Mouse (Mus musculus) spleen, adult 18-20 months (tissue): ENCODE measurements around the gene Vash1.

Experiments
- DNase-seq, 2 experiments: peaks; one replicate each; pipeline ENCODE4 v3.0.0; 2022; ENCODE audit warnings: mixed read lengths in 2 of 2

Gene Vash1

DNA sequence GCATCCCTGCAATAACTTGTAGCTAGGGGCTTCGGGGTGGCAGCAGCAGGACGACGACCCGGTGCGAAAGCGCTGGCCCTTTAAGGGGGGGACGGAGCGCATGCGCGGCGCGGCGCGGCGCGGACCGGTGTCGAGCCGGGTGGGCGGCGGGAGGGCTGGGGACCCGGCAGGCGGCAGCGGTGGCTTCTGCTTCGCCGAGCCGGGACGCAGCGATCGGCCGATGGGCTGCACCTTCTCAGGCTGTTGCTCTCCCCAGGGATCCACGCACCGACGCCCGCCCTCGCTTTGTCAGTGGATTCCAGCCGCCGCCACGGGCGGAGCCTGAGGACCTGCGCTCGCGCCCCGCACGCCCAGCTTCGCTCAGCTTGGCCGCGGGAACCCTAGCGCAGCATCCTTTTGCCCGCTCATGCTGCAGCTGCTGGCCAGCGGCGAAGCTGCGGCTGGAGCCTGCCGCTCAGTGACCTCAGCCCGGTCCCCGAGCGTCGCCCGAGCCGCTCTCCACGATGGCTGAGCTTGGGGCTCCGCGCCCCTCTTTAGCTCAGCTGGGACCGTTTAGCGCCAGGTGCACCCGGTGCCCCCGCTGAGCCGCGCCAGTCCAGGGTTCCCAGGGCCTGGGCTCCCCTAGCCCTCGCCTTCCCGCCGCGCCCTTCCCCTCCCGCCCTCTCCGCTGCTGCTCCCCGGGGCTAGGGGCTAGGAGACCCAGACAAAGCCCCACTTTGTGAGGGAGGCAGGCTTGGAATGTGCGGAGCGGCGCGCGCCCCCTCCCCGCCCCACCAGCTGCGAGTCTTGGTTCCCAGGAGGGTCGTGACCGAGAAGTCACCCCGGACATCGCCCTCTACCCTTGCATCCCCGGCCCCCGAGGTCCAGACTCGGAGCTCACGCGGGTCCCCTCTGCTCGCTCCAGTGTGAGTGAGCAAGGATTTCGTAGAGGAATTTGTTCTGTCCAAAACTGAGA is at the start of gene Vash1:
Gene Vash1 (plus strand): TSS at position 110 of the 955 bp plus-strand sequence.
- DNase-seq: peak in 1 of 2 experiments; percentile 24

- DNase-seq: no peak
Measured at GRCm38 (mm10) chr12:86628783-86629172, 49.7 kb upstream of the Vash1 start.

GRCm38 (mm10) chr12:86641763-86642162 is 36.7 kb upstream of the Vash1 start:
- no peak for DNase-seq

GRCm38 (mm10) chr12:86644512-86645273 is 33.8 kb upstream of the Vash1 start:
- no peak for DNase-seq

- no peak for DNase-seq
Measured at GRCm38 (mm10) chr12:86645494-86645893, 33.0 kb upstream of the Vash1 start.

GRCm38 (mm10) chr12:86646831-86647230 is 31.7 kb upstream of the Vash1 start:
- DNase-seq: no peak

- DNase-seq: no peak
Measured at GRCm38 (mm10) chr12:86647279-86647678, 31.2 kb upstream of the Vash1 start.

DNA sequence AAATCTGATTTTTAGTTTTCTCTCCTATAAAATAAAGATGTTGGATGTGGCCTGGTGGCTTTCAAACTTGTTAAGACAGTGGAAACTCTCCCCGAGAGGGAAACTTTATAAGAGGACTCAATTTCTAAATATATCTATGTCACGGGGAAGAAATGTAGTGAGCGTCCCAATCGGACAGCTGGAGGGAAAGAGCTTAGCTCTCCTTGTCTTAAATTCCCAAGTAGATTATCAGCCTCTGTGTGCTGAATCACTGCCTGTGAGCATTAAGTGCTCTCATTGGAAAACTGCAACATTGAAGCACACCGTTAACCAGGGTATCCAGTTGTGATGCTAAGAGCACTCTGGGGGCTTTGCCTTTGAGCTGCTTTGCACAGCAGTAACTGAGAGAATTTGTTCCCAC is 30.8 kb upstream of the Vash1 start:
- DNase-seq: no peak

DNA sequence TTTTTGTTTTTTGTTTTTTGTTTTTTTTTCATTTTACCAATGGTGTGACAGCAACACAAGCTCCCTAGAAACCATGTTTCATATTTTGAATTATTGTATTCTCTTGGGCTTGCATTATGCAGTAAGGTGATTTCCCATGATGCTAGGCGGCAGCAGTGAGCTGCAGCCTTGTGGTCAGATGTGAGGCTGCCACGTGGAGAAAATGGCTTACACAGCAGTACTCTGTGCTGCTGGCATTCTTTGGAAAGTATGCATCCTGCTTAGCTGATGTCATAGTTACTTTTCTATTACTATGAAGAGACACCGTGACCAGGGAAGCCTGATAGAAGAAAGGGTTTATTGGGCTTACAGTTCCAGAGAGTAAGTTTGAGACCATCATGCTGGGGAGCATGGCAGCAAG is 30.0 kb upstream of the Vash1 start:
- no peak for DNase-seq

GRCm38 (mm10) chr12:86651301-86651860 is 27.1 kb upstream of the Vash1 start:
- DNase-seq: no peak

DNA sequence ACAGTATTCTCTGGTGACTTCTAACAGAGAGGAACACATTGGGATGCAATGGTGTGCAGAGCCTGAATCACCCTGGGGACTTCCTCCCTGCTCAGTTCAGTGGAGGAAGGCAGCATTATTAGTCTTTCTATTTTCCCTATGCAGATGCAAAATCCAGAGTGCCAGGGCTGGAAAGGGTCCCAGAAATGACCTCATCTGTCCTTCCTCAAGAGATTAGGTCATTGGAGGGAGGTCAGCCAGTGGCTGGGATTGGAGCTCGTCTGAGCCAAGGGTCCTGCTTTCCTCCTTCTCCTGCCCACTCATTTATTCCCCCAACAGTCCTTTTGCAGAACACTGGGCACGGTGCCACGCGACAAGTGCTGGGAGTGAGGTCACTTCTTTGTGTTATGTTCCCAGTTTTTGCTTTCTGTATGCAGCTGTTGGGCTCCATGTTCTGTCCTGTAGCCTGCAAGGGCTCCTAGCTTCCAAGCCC is 25.9 kb upstream of the Vash1 start:
- DNase-seq: peak in 1 of 2 experiments; percentile 3

DNA sequence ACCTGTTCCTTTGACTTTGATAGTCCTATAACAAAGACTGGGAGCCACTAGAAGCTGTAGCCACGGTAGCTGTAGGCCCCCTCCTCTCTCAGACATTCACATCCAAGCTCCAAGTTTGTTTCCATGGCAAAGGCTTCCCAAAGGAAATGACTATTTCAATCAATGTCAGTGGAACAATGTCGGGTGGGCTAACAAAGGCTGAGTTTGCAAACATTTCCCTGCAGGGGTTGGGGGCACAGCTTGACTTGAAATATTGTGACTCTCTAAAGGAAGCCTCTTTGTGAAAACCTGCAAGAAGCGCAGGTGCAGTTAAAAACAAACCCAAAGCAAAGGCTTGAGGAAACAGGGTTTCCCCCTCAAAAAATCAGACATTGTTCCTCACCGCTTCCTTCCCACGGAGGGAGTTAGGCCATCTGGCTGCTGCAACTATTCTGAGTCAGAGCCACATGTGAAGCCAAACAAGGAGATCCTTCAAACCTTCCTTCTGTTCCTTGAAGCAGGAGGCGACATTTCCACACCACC is 19.0 kb upstream of the Vash1 start:
- no peak for DNase-seq

GRCm38 (mm10) chr12:86660466-86660865 is 18.0 kb upstream of the Vash1 start:
- DNase-seq: no peak

DNA sequence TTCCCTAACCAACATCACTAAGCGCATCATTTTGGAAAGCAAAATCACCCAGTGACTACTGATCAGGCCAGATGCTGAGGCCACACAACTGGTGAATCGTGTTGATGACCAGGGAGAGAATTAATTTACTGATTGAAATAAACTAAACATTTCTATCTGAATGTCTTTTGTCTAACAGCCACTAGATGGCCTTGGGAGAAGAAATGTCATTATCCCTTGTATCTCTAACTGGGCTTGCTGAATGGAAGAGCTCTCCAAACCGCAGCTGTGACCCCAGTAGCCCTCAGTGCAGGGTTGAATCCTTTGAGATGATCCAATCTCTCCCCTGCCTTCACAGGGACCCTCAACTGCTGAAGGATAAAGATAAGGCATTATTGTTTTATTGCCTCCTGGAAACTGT is 12.8 kb upstream of the Vash1 start:
- no peak for DNase-seq

- no peak for DNase-seq
Measured at GRCm38 (mm10) chr12:86668404-86668803, 10.1 kb upstream of the Vash1 start.

DNA sequence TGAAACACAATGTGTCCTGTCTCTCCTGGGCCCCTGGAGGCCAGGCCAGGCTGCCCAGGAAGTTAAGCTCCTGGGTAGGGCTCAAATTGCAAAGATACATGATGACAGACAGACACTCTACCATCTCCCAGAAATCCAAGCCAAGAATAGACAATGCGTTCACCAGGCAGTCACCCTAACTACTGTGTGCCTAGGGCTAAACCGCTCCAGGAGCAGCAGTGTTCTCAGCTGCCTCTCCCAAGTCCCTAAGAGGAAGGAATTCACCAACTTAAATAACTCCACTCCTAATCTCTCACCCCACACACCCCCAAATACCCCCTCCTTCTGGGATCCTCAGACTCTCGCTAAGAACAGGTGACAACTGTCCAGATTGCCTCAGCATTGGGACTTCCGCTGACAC is 6.4 kb upstream of the Vash1 start:
- no peak for DNase-seq

DNA sequence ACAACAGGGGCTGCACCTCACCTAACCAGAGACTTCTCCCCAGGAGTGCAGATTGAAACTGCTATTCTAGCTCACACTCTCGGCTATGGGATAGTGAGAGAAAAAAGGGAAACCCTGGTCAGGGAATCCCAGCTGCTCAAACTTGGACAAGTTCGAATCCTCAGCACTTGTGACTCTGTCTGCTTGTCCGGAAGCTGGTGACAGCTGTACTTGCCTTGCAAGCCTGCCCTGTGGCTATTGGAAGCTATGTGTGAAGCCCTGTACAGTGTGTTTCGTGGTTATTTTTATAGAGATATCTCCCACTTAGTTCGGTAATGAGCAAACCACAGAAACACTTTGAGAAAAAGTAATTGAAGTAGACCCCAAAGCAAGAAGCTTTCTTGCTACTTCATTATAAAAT is 6.0 kb upstream of the Vash1 start:
- no peak for DNase-seq

DNA sequence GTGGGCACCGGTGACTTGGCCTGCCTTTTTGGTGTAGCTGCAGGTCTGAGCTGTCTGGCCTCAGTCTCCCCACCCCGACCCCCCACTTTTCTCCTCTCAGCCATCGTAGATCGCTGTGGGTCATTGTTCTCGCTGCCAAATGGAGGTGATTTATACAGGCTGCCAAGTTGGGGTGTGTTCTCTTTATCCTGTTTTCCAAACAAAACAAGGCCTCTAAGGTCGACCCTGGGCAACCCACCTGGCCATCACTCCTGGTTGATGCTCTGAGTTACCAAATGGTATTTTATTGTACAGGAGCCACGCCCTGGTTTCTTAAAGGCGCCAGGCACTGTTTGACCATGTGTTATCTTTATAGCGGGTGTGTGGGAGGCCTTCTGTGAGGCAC is 1.0 kb downstream of the Vash1 start:
- DNase-seq: no peak

DNA sequence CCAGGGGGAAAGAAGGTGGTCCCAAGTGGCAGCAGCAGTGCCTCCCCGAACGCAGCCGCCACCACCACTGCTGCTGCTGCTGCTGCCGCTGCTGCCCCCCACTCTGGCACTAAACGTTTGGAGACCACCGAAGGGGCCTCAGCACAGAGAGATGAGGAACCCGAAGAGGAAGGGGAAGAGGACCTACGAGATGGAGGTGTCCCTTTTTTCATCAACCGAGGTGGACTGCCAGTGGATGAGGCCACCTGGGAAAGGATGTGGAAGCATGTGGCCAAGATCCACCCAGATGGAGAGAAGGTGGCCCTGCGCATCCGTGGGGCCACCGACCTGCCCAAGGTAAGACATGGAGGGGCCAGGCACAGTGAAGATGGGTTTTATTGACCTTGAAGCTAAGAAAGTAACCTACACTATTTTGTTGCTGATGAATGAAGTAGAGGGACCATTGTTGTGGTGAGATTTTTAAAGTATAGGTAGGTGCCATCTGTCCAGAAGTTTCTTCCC is 1.5 kb downstream of the Vash1 start:
- DNase-seq: no peak

DNA sequence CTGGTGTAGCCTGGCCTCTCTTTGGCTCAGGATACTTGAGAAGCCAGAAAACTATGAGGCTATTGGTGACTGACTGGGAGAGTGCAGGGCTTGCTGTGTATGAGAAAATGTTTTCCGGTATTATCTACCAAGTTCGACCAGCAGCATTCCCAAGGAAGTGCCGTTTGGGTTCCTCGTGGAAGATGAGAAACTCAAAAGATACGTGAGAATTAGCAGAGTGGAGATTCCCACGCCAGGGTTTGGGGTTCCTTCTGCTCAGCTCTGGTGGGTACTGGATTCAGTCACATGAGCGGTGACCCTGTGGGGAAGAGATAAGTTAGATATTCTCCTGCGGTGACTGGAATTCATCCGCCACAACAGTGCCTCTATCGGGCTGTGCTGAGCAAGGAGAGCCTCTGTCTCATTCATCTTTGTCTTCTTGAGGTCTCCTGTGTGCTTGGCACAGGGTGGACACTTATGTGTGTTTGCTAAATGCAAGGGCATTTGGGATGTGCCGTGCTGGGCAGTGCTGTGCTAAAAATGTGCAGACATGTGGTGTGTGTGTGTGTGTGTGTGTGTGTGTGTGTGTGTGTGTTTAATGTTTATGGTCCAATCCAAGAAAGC is 2.2 kb downstream of the Vash1 start:
- DNase-seq: no peak

GRCm38 (mm10) chr12:86681626-86682025 is 3.1 kb downstream of the Vash1 start:
- DNase-seq: no peak

GRCm38 (mm10) chr12:86682178-86682577 is 3.7 kb downstream of the Vash1 start:
- DNase-seq: no peak

DNA sequence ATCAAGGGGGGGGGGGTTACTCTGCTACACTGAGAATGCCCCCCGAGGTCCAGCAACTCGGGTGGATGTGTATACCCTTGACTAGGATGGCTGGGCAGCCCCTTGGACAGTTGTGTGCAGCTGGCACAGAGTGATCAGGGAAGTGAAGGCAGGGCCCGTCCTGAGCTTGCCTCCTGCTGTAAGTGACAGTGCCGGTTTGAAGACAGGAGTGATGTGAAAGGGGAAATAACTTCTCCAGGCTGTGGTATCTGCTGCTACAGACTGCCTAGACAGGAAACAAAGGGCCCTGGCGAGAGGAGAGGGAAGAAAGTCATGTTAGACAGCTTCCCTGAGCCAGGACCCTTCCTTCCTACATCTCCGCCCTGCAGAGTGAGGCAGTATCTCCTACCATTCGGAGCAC is 5.2 kb downstream of the Vash1 start:
- DNase-seq: no peak
